Mouse (Mus musculus): ENCODE results near the gene 1700020A23Rik. TPM values are rescaled to one million over a fixed set of nuclear protein-coding genes. Genes with fewer than 3 reads are reported as not detected.

The 1700020A23Rik gene
- polyA plus RNA-seq, 1 experiment from 2014 or later: not detected

DNA sequence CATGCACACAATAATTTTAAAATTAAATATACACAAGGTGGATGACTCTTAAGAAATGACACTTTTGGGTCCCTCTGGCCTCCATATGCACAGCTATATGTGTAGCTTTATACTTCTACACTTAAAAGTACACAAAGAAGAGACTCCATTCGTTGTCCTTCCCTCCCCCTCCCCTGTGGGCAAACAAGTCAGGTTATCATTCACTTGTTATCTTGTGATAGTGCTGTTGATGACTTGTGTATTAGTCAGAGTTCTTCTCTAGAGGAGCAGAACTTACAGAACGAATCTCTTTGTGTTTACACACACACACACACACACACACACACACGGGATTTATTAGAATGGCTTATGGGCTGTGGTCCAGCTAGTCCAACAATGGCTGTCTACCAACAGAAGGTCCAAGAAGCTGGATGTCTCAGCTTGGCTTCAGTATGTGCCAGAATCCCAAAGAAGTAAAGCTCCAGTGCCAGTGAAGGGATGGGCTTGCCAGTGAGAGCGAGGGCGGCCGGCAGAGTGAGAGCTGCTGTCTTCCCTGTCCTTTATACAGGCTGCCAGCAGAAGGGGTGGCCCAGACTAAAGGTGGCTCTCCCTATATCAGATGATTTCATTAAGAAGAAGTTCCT lies 49.8 kb downstream of the 1700020A23Rik start:
- no peaks in the 10 kb centered on the region for H3K36me3 ChIP-seq (ENCODE audit: control insufficient read depth, insufficient read depth, low read length)
- no peak overlapping the region for H3K9ac ChIP-seq (ENCODE audit: low read length)
- no peaks in the 10 kb centered on the region; the same call in 1 of the 2 replicates for H3K27me3 ChIP-seq (ENCODE audit: control insufficient read depth, insufficient read depth, low read depth, low read length)
- peaks cover 13% of the 10 kb centered on the region; the same call in 1 of the 2 replicates for H3K4me1 ChIP-seq (replicated peaks; ENCODE audit: control insufficient read depth, insufficient read depth, low read length)
- H3K4me2 ChIP-seq (ENCODE audit: low read depth, low read length): no peak overlapping the region
- no peak overlapping the region for H3K4me3 ChIP-seq (ENCODE audit: low read length)
- no peaks in the 10 kb centered on the region for H3K9me3 ChIP-seq (ENCODE audit: control insufficient read depth, low read length)
- 55% methylated on average over 6 of the region's 6 CpGs for WGBS
- ATAC-seq (ENCODE audit: low read depth): no peak
- no peak overlapping the region for H3K27ac ChIP-seq (ENCODE audit: low read length)

Other genes starting within 250 kb of the 1700020A23Rik start
- 609 TPM in 2 replicates for gene Snrpb, start 225.9 kb upstream of the 1700020A23Rik start, polyA plus RNA-seq (2015; fragmentation: Nextera tagmentation; extraction: Ambion mirVana)
- gene Tmc2, start 210.1 kb upstream of the 1700020A23Rik start, polyA plus RNA-seq (2015; fragmentation: Nextera tagmentation; extraction: Ambion mirVana): not detected in 2 replicates
- 216 and 233 TPM in 2 replicates for gene Nop56, start 130.8 kb upstream of the 1700020A23Rik start, polyA plus RNA-seq (2015; fragmentation: Nextera tagmentation; extraction: Ambion mirVana)
- 152 and 161 TPM in 2 replicates for gene Idh3b, start 120.7 kb upstream of the 1700020A23Rik start, polyA plus RNA-seq (2015; fragmentation: Nextera tagmentation; extraction: Ambion mirVana)
- gene Ebf4, start 110.1 kb upstream of the 1700020A23Rik start, polyA plus RNA-seq (2015; fragmentation: Nextera tagmentation; extraction: Ambion mirVana): 0.96 and 0.97 TPM in 2 replicates
- gene Cpxm1, start 7.7 kb upstream of the 1700020A23Rik start, polyA plus RNA-seq (2015; fragmentation: Nextera tagmentation; extraction: Ambion mirVana): 62.2 and 65.8 TPM in 2 replicates
- not detected in 2 replicates for gene Gm28372, start within 50 bp of the 1700020A23Rik start, polyA plus RNA-seq (2015; fragmentation: Nextera tagmentation; extraction: Ambion mirVana)
- gene Tmem239, start 1.2 kb downstream of the 1700020A23Rik start, polyA plus RNA-seq (2015; fragmentation: Nextera tagmentation; extraction: Ambion mirVana): not detected in 2 replicates
- 84.3 and 84.5 TPM in 2 replicates for gene Vps16, start 19.1 kb downstream of the 1700020A23Rik start, polyA plus RNA-seq (2015; fragmentation: Nextera tagmentation; extraction: Ambion mirVana)
- 14.4 TPM in 2 replicates for gene Pced1a, start 19.4 kb downstream of the 1700020A23Rik start, polyA plus RNA-seq (2015; fragmentation: Nextera tagmentation; extraction: Ambion mirVana)
- 68.0 and 68.3 TPM in 2 replicates for gene Ptpra, start 45.0 kb downstream of the 1700020A23Rik start, polyA plus RNA-seq (2015; fragmentation: Nextera tagmentation; extraction: Ambion mirVana)
- 71.8 and 78.7 TPM in 2 replicates for gene Mrps26, start 158.5 kb downstream of the 1700020A23Rik start, polyA plus RNA-seq (2015; fragmentation: Nextera tagmentation; extraction: Ambion mirVana)
- not detected in 2 replicates for gene Oxt, start 170.9 kb downstream of the 1700020A23Rik start, polyA plus RNA-seq (2015; fragmentation: Nextera tagmentation; extraction: Ambion mirVana)
- gene Avp, start 177.3 kb downstream of the 1700020A23Rik start, polyA plus RNA-seq (2015; fragmentation: Nextera tagmentation; extraction: Ambion mirVana): not detected in 2 replicates
- 15.4 and 16.6 TPM in 2 replicates for gene Fastkd5, start 224.8 kb downstream of the 1700020A23Rik start, polyA plus RNA-seq (2015; fragmentation: Nextera tagmentation; extraction: Ambion mirVana)
- 9.0 and 10.8 TPM in 2 replicates for gene Ubox5, start 224.8 kb downstream of the 1700020A23Rik start, polyA plus RNA-seq (2015; fragmentation: Nextera tagmentation; extraction: Ambion mirVana)
- 2.6 and 3.1 TPM in 2 replicates for gene Lzts3, start 237.5 kb downstream of the 1700020A23Rik start, polyA plus RNA-seq (2015; fragmentation: Nextera tagmentation; extraction: Ambion mirVana)

All from lung, embryonic 16.5 days (tissue).